Mouse (Mus musculus) heart, embryonic 13.5 days (tissue): ENCODE measurements around the gene Tbc1d8b. TPM values are rescaled to one million over a fixed set of nuclear protein-coding genes. Genes with fewer than 3 reads are reported as not detected.

Experiments
- ATAC-seq: fragments of 200-750 bp; cut with Nextera tagmentation; 2 replicates; pipeline ENCODE4 v1.8.0; 2017; ENCODE audit warnings: moderate TSS enrichment; ENCODE audit not compliant: insufficient number of reproducible peaks, low FRiP score, low TSS enrichment; ENCODE audit errors: extremely low read depth
- H3K27ac ChIP-seq: fragments of 300-500 bp; sonication (generic); replicated peaks from 2 replicates; pipeline ENCODE4 v1.5.1; 2015; ENCODE audit warnings: moderate library complexity, mild to moderate bottlenecking, inconsistent platforms
- H3K27me3 ChIP-seq: fragments of 300-500 bp; sonication (generic); replicated peaks from 2 replicates; pipeline ENCODE4 v1.6.1; 2015; ENCODE audit warnings: mild to moderate bottlenecking, inconsistent platforms
- H3K36me3 ChIP-seq: fragments of 300-500 bp; sonication (generic); 2 replicates; pipeline ENCODE4 v1.6.1; 2015; ENCODE audit warnings: mild to moderate bottlenecking, inconsistent platforms
- H3K4me1 ChIP-seq: fragments of 300-500 bp; sonication (generic); 2 replicates; pipeline ENCODE4 v1.6.1; 2015; ENCODE audit warnings: inconsistent platforms
- H3K4me2 ChIP-seq: fragments of 300-500 bp; sonication (generic); 2 replicates; pipeline ENCODE4 v1.6.1; 2015; ENCODE audit warnings: inconsistent platforms, mild to moderate bottlenecking, moderate library complexity
- H3K4me3 ChIP-seq: fragments of 300-500 bp; sonication (generic); 2 replicates; pipeline ENCODE4 v1.5.1; 2015; ENCODE audit warnings: moderate library complexity, mild to moderate bottlenecking, inconsistent platforms
- H3K9ac ChIP-seq: fragments of 300-500 bp; sonication (generic); 2 replicates; pipeline ENCODE4 v1.6.1; 2015; ENCODE audit warnings: inconsistent platforms, mild to moderate bottlenecking, moderate library complexity
- H3K9me3 ChIP-seq: fragments of 300-500 bp; sonication (generic); 2 replicates; pipeline ENCODE4 v1.6.1; 2016; ENCODE audit warnings: inconsistent platforms
- WGBS: fragments of 180-500 bp; shearing (Covaris S2); methylation state at CpG from one replicate; pipeline ENCODE4 v1.1.7; 2015; ENCODE audit warnings: mixed read lengths; 5-methylcytosine and 5-hydroxymethylcytosine counted together
- polyA plus RNA-seq: library from polyadenylated mRNA; unstranded; fragments of >200 nt; fragmentation: Nextera tagmentation; extraction: Ambion mirVana; gene quantifications from 2 replicates; pipeline ENCODE4 v1.2.1, GENCODE M21; 2015

Tbc1d8b gene
- polyA plus RNA-seq, 1 experiment from 2014 or later, result 3.0 TPM

GRCm38 (mm10) chrX:139780988-139781387 is 96.2 kb downstream of the Tbc1d8b start:
- Histone ChIP-seq H3K36me3 (no peaks in the 10 kb centered on the region), H3K9ac (no peak overlapping the region), H3K4me1 (peaks cover 9% of the 10 kb centered on the region; the same call in 1 of the 2 replicates), H3K27me3 (no peaks in the 10 kb centered on the region; the same call in 1 of the 2 replicates), H3K27ac (no peak overlapping the region), H3K4me2 (no peak overlapping the region), H3K4me3 (no peak overlapping the region), H3K9me3 (no peaks in the 10 kb centered on the region)
- 23% methylated on average over 3 of the region's 3 CpGs for WGBS
- no peak for ATAC-seq

GRCm38 (mm10) chrX:139781563-139781962 is 96.8 kb downstream of the Tbc1d8b start:
- H3K36me3 ChIP-seq, result no peaks in the 10 kb centered on the region
- no peak overlapping the region for H3K4me3 ChIP-seq
- no peaks in the 10 kb centered on the region for H3K9me3 ChIP-seq
- no peak for ATAC-seq
- H3K4me1 ChIP-seq, result peaks cover 9% of the 10 kb centered on the region; the same call in 1 of the 2 replicates
- no peak overlapping the region for H3K9ac ChIP-seq
- 71% methylated on average over 3 of the region's 4 CpGs for WGBS
- no peak overlapping the region for H3K4me2 ChIP-seq
- H3K27ac ChIP-seq, result no peak overlapping the region
- H3K27me3 ChIP-seq, result no peaks in the 10 kb centered on the region; the same call in 1 of the 2 replicates

- H3K9me3 ChIP-seq, result no peaks in the 10 kb centered on the region
- 58% methylated on average over 6 of the region's 6 CpGs for WGBS
- H3K36me3 ChIP-seq, result no peaks in the 10 kb centered on the region
- H3K4me3 ChIP-seq, result no peak within 1 kb of the TSS
- H3K9ac ChIP-seq, result no peak within 1 kb of the TSS
- H3K27me3 ChIP-seq, result no peaks in the 10 kb centered on the region; the same call in 1 of the 2 replicates
- H3K27ac ChIP-seq, result no peak within 1 kb of the TSS
- ATAC-seq, result no peak
- no peak within 1 kb of the TSS for H3K4me2 ChIP-seq
- peaks cover 9% of the 10 kb centered on the region; the same call in 1 of the 2 replicates for H3K4me1 ChIP-seq
Measured at GRCm38 (mm10) chrX:139782278-139783044, 97.7 kb downstream of the Tbc1d8b start, which contains the start of gene Ripply1. Ripply1 (minus strand) TSS chrX:139782353.

- no peak overlapping the region for H3K4me3 ChIP-seq
- H3K9me3 ChIP-seq, result no peaks in the 10 kb centered on the region
- H3K4me2 ChIP-seq, result no peak overlapping the region
- H3K4me1 ChIP-seq, result peaks cover 9% of the 10 kb centered on the region; the same call in 1 of the 2 replicates
- H3K27ac ChIP-seq, result no peak overlapping the region
- ATAC-seq, result no peak
- H3K36me3 ChIP-seq, result no peaks in the 10 kb centered on the region
- 72% methylated on average over 3 of the region's 3 CpGs for WGBS
- no peak overlapping the region for H3K9ac ChIP-seq
- no peaks in the 10 kb centered on the region; the same call in 1 of the 2 replicates for H3K27me3 ChIP-seq
Measured at GRCm38 (mm10) chrX:139783045-139783422, 98.2 kb downstream of the Tbc1d8b start.

- H3K4me2 ChIP-seq, result no peak overlapping the region
- peaks cover 4% of the 10 kb centered on the region; the same call in 1 of the 2 replicates for H3K4me1 ChIP-seq
- 20% methylated on average over 1 of the region's 1 CpGs for WGBS
- H3K36me3 ChIP-seq, result no peaks in the 10 kb centered on the region
- H3K27ac ChIP-seq, result peak overlapping the region; percentile 8; the same call in 1 of the 2 replicates
- peaks cover 3% of the 10 kb centered on the region; the same call in 1 of the 2 replicates for H3K27me3 ChIP-seq
- H3K9ac ChIP-seq, result no peak overlapping the region
- no peaks in the 10 kb centered on the region for H3K9me3 ChIP-seq
- no peak overlapping the region for H3K4me3 ChIP-seq
- ATAC-seq, result no peak
Measured at GRCm38 (mm10) chrX:139785764-139786163, 101.0 kb downstream of the Tbc1d8b start.

GRCm38 (mm10) chrX:139794072-139794845 is 109.5 kb downstream of the Tbc1d8b start:
- H3K9ac ChIP-seq, result no peak overlapping the region
- H3K27me3 ChIP-seq, result 0 out of 2 replicates have a peak, but pooled peaks cover 9% of the 10 kb centered on the region
- no peak for ATAC-seq
- H3K9me3 ChIP-seq, result no peaks in the 10 kb centered on the region
- H3K4me3 ChIP-seq, result no peak overlapping the region
- 70% methylated on average over 7 of the region's 7 CpGs for WGBS
- H3K27ac ChIP-seq, result no peak overlapping the region
- no peak overlapping the region for H3K4me2 ChIP-seq
- H3K36me3 ChIP-seq, result no peaks in the 10 kb centered on the region
- no peaks in the 10 kb centered on the region for H3K4me1 ChIP-seq

GRCm38 (mm10) chrX:139796037-139796436 is 111.2 kb downstream of the Tbc1d8b start:
- no peak overlapping the region for H3K4me3 ChIP-seq
- H3K9ac ChIP-seq, result no peak overlapping the region
- H3K4me2 ChIP-seq, result no peak overlapping the region
- no peaks in the 10 kb centered on the region for H3K36me3 ChIP-seq
- ATAC-seq, result no peak
- H3K4me1 ChIP-seq, result no peaks in the 10 kb centered on the region
- no peaks in the 10 kb centered on the region for H3K9me3 ChIP-seq
- WGBS, result 81% methylated on average over 6 of the region's 6 CpGs
- peaks cover 6% of the 10 kb centered on the region; the same call in 1 of the 2 replicates for H3K27me3 ChIP-seq
- H3K27ac ChIP-seq, result no peak overlapping the region

- no peak for ATAC-seq
- no peak overlapping the region for H3K4me2 ChIP-seq
- no peaks in the 10 kb centered on the region for H3K9me3 ChIP-seq
- H3K4me3 ChIP-seq, result no peak overlapping the region
- H3K36me3 ChIP-seq, result no peaks in the 10 kb centered on the region
- 70% methylated on average over 9 of the region's 9 CpGs for WGBS
- no peaks in the 10 kb centered on the region for H3K4me1 ChIP-seq
- no peak overlapping the region for H3K9ac ChIP-seq
- no peak overlapping the region for H3K27ac ChIP-seq
- peaks cover 6% of the 10 kb centered on the region; the same call in 1 of the 2 replicates for H3K27me3 ChIP-seq
Measured at GRCm38 (mm10) chrX:139797875-139798274, 113.1 kb downstream of the Tbc1d8b start.

- Histone ChIP-seq H3K4me1 (no peaks in the 10 kb centered on the region), H3K36me3 (no peaks in the 10 kb centered on the region), H3K27ac (no peak overlapping the region), H3K4me2 (no peak overlapping the region), H3K9ac (no peak overlapping the region), H3K9me3 (no peaks in the 10 kb centered on the region), H3K27me3 (peaks cover 6% of the 10 kb centered on the region; the same call in 1 of the 2 replicates), H3K4me3 (no peak overlapping the region)
- no peak for ATAC-seq
- 57% methylated on average over 3 of the region's 3 CpGs for WGBS
Measured at GRCm38 (mm10) chrX:139799953-139800352, 115.2 kb downstream of the Tbc1d8b start.

GRCm38 (mm10) chrX:139800406-139800878 is 115.6 kb downstream of the Tbc1d8b start, which contains the start of gene Cldn2:
Cldn2 (plus strand) TSS chrX:139800828.
- Histone ChIP-seq H3K9me3 (no peaks in the 10 kb centered on the region), H3K4me1 (no peaks in the 10 kb centered on the region), H3K27me3 (peaks cover 5% of the 10 kb centered on the region; the same call in 1 of the 2 replicates), H3K4me2 (no peak within 1 kb of the TSS), H3K4me3 (no peak within 1 kb of the TSS), H3K27ac (no peak within 1 kb of the TSS), H3K36me3 (no peaks in the 10 kb centered on the region), H3K9ac (no peak within 1 kb of the TSS)
- WGBS, result 66% methylated on average over 8 of the region's 8 CpGs
- ATAC-seq, result no peak
